Mouse (Mus musculus): ENCODE data around the gene Pdpk1.

DNA sequence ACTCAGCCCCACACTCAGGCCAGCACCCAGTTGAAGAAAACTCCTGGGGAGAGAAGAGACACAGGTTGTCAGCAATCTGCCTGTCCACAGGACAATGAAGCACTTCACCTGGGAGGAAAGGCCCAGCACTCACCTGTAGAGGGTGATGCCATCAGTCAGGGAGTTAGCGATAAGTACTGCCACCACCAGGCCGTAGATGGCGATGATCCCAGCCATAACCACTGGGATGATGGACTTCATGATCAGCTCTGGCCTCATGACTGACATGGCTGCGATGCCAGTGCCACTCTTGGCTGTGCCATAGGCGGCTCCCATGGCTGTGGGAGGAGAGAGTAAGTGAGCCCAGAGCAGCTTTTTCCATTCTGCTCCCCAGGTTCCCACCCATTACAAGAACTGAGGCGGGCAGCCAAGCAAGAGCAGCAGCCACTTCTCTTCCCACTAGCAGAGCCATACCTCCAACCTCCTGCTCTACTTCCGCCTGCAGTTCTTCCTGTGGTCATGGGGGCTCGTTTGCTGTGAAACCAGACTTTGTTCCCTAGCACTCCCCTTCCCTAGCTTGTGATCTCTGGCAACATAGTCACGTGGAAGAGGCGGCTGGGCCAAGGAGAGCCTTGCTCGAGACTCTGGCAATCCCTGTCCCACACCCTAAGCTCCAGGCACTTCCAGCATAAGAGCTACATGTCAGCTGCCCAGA is 14.0 kb upstream of the Pdpk1 start:
- TF ChIP-seq CTCF (IDR thresholded peaks at IDR 0.05; ENCODE audit: borderline replicate concordance, insufficient read depth, low read depth, low read length) (no peak), POLR2A (IDR thresholded peaks at IDR 0.05; ENCODE audit: borderline replicate concordance, insufficient read depth, low read length) (no peak)
